Mouse (Mus musculus) heart, postnatal 4 days (tissue): ENCODE data around the gene Tnrc6c. TPM values are rescaled to one million over a fixed set of nuclear protein-coding genes. Genes with fewer than 3 reads are reported as not detected.

Experiments
- DNase-seq: peaks from one replicate; pipeline ENCODE4 v3.0.0; 2021
- total RNA-seq, 2 experiments: library from RNA; stranded (reverse); gene quantifications; 2 replicates each; pipeline ENCODE4 v1.2.3; 2021

Tnrc6c gene
- total RNA-seq, 2 experiments from 2014 or later, result 25.4 to 27.4 TPM

GRCm38 (mm10) chr11:117729798-117730489 is 75.9 kb downstream of the Tnrc6c start:
- no peak for DNase-seq

GRCm38 (mm10) chr11:117730490-117730838 is 76.4 kb downstream of the Tnrc6c start:
- no peak for DNase-seq

DNA sequence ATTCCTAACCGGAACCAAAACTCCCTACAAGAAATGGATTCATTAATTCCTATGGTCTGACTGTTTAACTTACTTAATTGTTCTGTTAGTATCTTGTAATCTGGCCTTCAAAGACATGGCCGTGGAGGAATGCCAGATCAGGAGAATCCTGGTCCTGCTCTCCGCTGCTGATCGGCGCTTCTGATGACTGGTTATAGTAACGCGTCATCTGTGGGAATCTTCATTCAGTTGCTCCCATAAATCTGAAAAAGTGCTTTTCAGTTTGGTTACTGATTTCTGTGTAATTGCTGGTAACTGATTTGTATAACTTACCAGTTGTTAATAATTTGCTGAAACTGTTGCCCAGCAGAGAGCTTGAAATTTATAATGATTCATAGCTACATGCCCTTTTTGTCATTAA is 77.4 kb downstream of the Tnrc6c start:
- DNase-seq, result no peak

GRCm38 (mm10) chr11:117736037-117736689 is 82.1 kb downstream of the Tnrc6c start:
- DNase-seq, result no peak

GRCm38 (mm10) chr11:117738123-117738522 is 84.0 kb downstream of the Tnrc6c start:
- DNase-seq, result no peak

GRCm38 (mm10) chr11:117741128-117741527 is 87.0 kb downstream of the Tnrc6c start:
- DNase-seq, result no peak

DNA sequence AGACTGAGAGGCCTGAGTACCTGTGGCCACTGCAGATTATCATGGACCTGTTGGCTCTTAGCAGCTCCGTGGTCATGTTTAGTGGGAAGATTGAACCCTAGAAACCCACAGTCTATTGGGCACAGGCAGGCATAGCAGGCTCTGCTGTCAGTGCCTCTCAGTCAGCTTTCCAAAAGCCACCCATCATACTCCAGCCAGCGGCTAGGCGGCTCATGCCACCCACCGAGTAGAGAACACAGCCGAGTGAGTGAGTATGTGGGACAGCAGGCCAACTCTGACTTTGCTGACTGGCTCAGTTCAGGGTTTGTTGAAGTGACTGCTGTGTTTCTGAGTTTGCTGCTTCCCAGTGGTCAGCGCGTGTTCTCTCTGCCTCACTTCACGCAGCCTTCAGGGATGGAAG is 88.2 kb downstream of the Tnrc6c start:
- no peak for DNase-seq

DNA sequence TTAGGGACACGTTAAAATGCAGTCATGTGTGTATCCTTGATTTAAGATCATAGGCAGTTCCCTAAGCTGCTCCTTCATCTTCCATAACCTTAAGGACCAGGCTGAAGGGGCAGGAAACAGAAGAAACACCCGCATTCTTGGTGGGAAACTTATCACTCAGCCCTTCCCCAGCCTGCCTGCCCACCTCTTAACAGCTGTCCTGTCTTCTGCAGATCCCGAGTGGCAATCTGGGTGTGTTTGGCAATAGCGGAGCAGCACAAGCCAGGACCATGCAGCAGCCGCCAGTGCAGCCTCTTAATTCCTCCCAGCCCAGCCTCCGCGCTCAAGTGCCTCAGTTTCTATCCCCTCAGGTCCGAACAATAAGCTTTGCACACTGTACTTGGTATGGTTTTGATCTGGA is 88.6 kb downstream of the Tnrc6c start:
- DNase-seq, result no peak

DNA sequence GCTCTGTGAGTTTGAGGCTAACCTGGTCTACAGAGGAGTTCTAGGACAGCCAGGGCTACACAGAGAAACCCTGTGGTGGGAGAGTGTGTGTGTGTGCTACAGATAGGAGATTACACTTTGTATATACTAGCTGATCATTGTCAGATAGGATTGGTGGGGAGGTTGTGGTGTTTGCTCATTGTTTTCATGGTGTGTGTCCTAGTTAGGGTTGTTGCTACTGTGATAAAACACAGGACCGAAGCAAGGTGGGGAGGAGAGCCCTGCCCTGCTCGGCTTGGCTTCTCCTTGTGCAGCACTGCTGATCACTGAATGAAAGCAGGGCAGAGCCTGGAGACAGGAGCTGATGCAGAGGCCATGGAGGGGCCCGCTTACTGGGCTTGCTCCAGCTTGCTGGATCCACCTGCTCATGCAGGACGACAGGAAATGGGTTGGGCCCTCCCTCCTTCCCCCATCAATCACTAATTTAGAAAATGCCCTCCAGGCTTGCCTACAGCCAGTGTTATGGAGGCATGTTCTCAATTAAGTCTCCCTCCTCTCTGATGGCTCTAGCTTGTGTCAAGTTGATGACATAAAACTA is 89.5 kb downstream of the Tnrc6c start:
- no peak for DNase-seq

DNA sequence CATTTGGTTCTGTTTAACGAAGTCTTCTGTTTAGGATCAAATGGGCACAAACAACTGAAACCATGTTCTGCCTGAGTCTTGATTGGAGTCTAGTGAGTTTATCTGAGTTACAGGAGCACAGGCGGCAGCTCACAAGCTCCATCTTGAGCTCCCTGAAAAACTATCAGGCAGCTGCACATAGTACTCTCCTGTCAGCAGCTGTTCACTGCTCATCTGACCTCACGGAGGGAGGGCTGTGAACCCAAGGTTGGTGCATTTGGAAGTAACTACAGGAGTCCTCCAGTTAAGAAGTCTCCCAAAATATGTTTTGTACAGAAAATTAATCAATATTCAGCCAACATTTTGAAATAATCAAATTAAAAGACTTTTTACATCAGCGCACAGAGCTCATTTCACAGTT is 94.5 kb downstream of the Tnrc6c start:
- no peak for DNase-seq

- no peak for DNase-seq
Measured at GRCm38 (mm10) chr11:117749414-117749813, 95.3 kb downstream of the Tnrc6c start.

DNA sequence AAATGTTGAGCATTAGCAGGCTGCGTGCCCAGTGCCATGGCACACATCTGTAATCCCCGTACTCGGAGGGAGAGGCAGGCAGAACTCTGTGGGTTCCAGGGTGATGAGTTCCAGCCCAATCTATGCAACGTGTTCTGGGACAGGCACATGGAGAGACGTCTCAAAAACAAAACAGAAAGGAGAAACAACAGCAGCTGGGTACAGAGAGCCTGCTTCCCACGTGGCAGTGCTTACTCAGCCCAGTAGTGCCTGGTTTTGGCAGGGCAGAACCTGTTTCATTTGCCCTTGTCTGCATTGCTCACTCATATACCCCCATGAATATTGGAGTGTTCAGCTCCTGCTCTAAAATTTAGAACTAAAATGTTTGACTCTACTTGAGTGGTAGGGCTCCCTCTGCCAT is 97.5 kb downstream of the Tnrc6c start:
- no peak for DNase-seq

GRCm38 (mm10) chr11:117755891-117756290 is 101.8 kb downstream of the Tnrc6c start:
- DNase-seq, result no peak

DNA sequence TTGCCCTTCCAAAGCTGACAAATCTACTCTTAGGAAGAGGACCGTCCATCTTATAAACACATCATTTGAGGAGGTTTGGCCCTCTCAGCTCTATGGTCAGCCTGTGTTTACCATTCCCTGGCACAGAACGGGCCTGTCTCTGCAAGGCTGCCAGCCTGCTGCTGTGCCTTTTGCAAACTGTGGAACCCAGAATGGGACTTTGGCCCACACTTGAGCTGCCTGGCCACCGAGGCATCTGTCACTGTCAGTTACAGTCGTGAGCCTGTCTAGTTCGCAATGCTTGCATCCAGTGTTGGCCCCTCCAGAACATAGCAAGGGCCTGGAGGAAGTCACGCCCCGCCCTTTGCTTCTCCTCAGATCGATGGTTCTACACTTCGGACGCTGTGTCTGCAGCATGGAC is 105.2 kb downstream of the Tnrc6c start:
- no peak for DNase-seq

DNA sequence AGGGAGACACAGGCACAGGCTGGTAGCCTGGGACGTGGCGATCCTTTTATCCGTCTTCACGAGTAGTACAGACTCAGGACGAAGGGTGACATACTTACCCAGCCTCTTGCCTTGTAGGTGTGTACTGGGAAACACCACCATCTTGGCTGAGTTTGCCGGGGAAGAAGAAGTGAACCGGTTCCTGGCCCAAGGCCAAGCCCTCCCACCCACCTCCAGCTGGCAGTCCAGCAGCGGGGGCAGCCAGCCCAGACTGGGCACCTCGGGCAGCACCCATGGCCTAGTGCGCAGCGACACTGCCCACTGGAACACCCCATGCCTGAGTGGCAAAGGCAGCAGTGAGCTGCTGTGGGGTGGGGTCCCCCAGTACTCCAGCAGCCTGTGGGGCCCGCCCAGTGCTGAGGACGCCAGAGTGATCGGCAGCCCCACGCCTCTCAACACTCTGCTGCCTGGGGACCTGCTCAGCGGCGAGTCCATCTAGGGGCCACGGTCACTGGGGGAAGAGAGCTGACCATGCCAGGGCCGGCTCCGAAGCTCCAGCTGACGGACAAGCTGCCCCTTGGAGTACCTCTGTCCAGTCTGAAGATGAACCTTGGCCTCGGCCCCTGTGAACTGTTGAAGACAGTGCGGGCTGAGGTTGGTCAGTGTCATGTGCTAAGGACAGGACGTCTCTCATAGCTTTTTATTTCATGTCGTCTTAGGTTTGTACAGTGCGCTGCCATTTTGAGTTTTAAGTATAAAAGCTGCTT is 106.5 kb downstream of the Tnrc6c start:
- DNase-seq, result no peak

GRCm38 (mm10) chr11:117761801-117762200 is 107.7 kb downstream of the Tnrc6c start:
- DNase-seq, result no peak

- DNase-seq, result no peak
Measured at GRCm38 (mm10) chr11:117762246-117762645, 108.2 kb downstream of the Tnrc6c start.

DNA sequence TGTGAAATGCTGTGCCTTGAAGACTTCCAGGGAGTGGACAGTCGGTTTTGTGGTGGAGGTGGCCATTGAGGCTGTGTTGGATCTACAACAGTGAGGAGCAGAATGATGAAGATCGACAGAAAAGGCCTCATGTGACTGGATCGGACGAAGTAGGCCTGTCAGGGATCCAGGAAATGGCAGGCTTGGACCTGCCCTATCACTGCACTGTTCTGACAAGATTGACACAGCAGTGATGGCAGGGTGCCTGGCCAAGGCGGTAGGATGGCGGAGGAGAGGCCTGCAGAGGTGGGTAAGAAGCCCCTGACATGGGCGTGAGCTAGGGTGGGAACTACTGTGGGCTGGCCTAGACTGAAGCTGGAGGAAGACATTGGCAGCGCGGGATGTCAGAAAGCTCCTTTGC is 110.2 kb downstream of the Tnrc6c start:
- DNase-seq, result no peak

- DNase-seq, result no peak
Measured at GRCm38 (mm10) chr11:117765361-117765760, 111.3 kb downstream of the Tnrc6c start.

GRCm38 (mm10) chr11:117766275-117766674 is 112.2 kb downstream of the Tnrc6c start:
- DNase-seq, result no peak

- no peak for DNase-seq
Measured at GRCm38 (mm10) chr11:117768725-117769682, 114.9 kb downstream of the Tnrc6c start.

GRCm38 (mm10) chr11:117769683-117770047 is 115.6 kb downstream of the Tnrc6c start:
- DNase-seq, result no peak
